In the genomic region with DNA sequence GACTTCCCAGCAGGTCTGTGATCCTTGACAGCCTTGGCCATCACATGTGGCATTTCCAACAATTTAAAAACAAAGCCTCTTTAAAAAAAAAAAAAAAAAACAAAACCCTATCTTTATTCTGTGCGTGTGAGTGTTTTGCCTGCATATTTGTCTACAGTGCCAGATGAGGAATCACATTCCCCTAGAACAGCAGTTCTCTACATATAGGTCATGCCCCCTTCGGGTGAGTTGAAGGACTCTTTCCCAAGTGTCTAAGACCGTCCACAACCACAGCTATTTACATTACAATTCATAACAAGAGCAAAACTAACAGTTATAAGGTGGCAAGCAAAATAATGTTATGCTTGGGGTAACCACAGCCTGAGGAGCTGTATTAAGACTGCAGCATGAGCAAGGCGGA, we compare ENCODE assay signal across 29 mouse cellular contexts.
"Had no signal": no experiment of that assay in that cellular context is flagged by ENCODE, and none has a peak within 500 bp of the region (broad histone marks: within the 10 kb centered on the region; RNA-seq: fewer than 3 reads in every experiment).

No protein-coding gene starts in this region.

- H3K9ac ChIP-seq: limb, embryonic 12.5 days; limb, embryonic 13.5 days; limb, embryonic 15.5 days; liver, embryonic 12.5 days; liver, embryonic 13.5 days; liver, embryonic 14.5 days; liver, embryonic 15.5 days; liver, postnatal 0 days; midbrain, embryonic 12.5 days; midbrain, embryonic 13.5 days; midbrain, embryonic 15.5 days; neural tube, embryonic 12.5 days; neural tube, embryonic 13.5 days had no signal

- H3K9me3 ChIP-seq: limb, embryonic 10.5 days; limb, embryonic 15.5 days; liver, embryonic 12.5 days; liver, embryonic 13.5 days; liver, embryonic 15.5 days; midbrain, embryonic 12.5 days; midbrain, embryonic 13.5 days; midbrain, embryonic 15.5 days; neural tube, embryonic 13.5 days had no signal

- H3K27ac ChIP-seq: left cerebral cortex, adult 2 months; limb, embryonic 10.5 days; limb, embryonic 12.5 days; limb, embryonic 13.5 days; limb, embryonic 15.5 days; liver, embryonic 12.5 days; liver, embryonic 13.5 days; liver, embryonic 14.5 days; liver, embryonic 15.5 days; macrophage; midbrain, embryonic 10.5 days; midbrain, embryonic 12.5 days; midbrain, embryonic 13.5 days; midbrain, embryonic 15.5 days; neural tube, embryonic 12.5 days; neural tube, embryonic 13.5 days had no signal

- H3K4me3 ChIP-seq: left cerebral cortex, adult 2 months; limb, embryonic 10.5 days; limb, embryonic 12.5 days; limb, embryonic 13.5 days; limb, embryonic 15.5 days; liver, embryonic 12.5 days; liver, embryonic 13.5 days; liver, embryonic 15.5 days; megakaryocyte, embryonic 14.5 days; midbrain, embryonic 10.5 days; midbrain, embryonic 12.5 days; midbrain, embryonic 13.5 days; midbrain, embryonic 15.5 days; myocyte; neural tube, embryonic 12.5 days; neural tube, embryonic 13.5 days had no signal

- H3K4me2 ChIP-seq: limb, embryonic 12.5 days; limb, embryonic 13.5 days; limb, embryonic 15.5 days; liver, embryonic 11.5 days; liver, embryonic 12.5 days; liver, embryonic 13.5 days; liver, embryonic 15.5 days; midbrain, embryonic 11.5 days; midbrain, embryonic 12.5 days; midbrain, embryonic 13.5 days; midbrain, embryonic 15.5 days; neural tube, embryonic 12.5 days; neural tube, embryonic 13.5 days had no signal

- ATAC-seq: liver, embryonic 12.5 days; liver, postnatal 0 days; midbrain, embryonic 13.5 days; midbrain, embryonic 15.5 days; midbrain, embryonic 16.5 days had no signal

- H3K27me3 ChIP-seq: limb, embryonic 12.5 days; limb, embryonic 13.5 days; limb, embryonic 15.5 days; liver, embryonic 12.5 days; liver, embryonic 13.5 days; liver, embryonic 15.5 days; megakaryocyte, embryonic 14.5 days; midbrain, embryonic 12.5 days; midbrain, embryonic 13.5 days; midbrain, embryonic 15.5 days; neural tube, embryonic 12.5 days; neural tube, embryonic 13.5 days had no signal

- DNase-seq: layer of hippocampus, postnatal 36 days; left cerebral cortex, postnatal 4 days; liver; liver, embryonic 13.5 days; liver, postnatal 0 days; lung, adult 18-20 months; lung, postnatal 14 days; lung, postnatal 4 days; midbrain, embryonic 14.5 days had no signal

- H3K4me1 ChIP-seq: limb, embryonic 10.5 days; limb, embryonic 12.5 days; limb, embryonic 13.5 days; limb, embryonic 15.5 days; midbrain, embryonic 10.5 days; midbrain, embryonic 12.5 days; midbrain, embryonic 13.5 days; midbrain, embryonic 15.5 days; neural tube, embryonic 12.5 days; neural tube, embryonic 13.5 days had no signal
